Mouse (Mus musculus): ENCODE data around the gene Peak1. TPM values are rescaled to one million over a fixed set of nuclear protein-coding genes. Genes with fewer than 3 reads are reported as not detected.

The Peak1 gene
- 3.9 and 5.0 TPM in 2 replicates for polyA plus RNA-seq (2016; fragmentation: Nextera tagmentation; extraction: Ambion mirVana)

DNA sequence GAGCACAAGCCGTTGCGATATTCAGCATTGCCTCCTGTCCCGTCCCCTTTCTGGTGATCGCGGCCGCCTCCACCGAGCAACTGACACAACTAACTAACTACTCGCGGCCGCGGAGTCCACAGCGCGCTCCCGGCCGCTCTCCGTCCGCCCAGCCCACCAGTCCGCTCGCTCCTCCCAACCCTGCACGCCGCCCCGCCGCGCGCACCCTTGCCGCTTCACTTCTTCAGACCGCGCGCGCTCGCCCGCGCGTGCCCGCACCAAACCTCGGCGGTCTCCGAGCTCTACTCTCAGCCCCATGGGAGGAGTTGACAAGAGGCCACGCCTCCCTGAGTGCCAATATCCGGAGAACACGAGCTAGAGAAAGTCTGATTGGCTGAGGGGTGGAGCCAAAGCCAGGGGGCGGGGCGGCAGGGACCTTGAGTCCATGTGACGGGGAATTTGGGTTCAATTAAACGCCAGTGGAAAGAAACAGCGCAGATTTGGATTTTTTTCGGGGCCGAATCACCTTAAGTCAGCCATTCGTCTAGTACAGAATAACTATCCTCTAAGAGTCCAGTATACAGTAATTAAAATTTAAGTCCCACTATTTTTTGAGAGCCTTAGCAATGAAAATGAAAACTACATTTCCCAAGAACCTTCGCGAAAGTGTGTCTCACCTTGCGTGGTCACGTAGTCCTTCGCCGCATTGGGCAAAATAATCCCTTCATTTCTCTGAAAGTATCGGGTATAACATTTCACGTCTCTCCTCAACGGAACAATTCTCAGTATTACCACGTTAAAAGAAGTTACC is at the start of gene Peak1, which contains the start of gene Hmg20a:
Peak1 (minus strand) TSS at position 120 of the 790 bp plus-strand sequence.
Hmg20a (plus strand) TSS at position 662 of the 790 bp plus-strand sequence.
- peak within 1 kb of the TSS; percentile 76 for H3K9ac ChIP-seq (replicated peaks)
- peak; percentile 91 for ATAC-seq (ENCODE audit: low FRiP score, low read depth)
- peak within 1 kb of the TSS; percentile 83 for H3K4me3 ChIP-seq
- under 1% methylated on average over 59 of the region's 59 CpGs for WGBS
- H3K9me3 ChIP-seq, result no peaks in the 10 kb centered on the region
- H3K27ac ChIP-seq (replicated peaks), result peak within 1 kb of the TSS; percentile 94
- peaks cover 25% of the 10 kb centered on the region for H3K4me1 ChIP-seq
- H3K4me2 ChIP-seq (replicated peaks), result peak within 1 kb of the TSS; percentile 71
- H3K27me3 ChIP-seq, result no peaks in the 10 kb centered on the region
- no peaks in the 10 kb centered on the region for H3K36me3 ChIP-seq

- Histone ChIP-seq H3K4me2 (replicated peaks) (no peak overlapping the region), H3K27ac (replicated peaks) (no peak overlapping the region), H3K36me3 (peaks cover 15% of the 10 kb centered on the region; the same call in 1 of the 2 replicates), H3K27me3 (no peaks in the 10 kb centered on the region), H3K4me1 (peaks cover 15% of the 10 kb centered on the region), H3K4me3 (no peak overlapping the region), H3K9ac (replicated peaks) (no peak overlapping the region), H3K9me3 (no peaks in the 10 kb centered on the region)
- 96% methylated on average over 4 of the region's 4 CpGs for WGBS
- no peak for ATAC-seq (ENCODE audit: low FRiP score, low read depth)
Measured at GRCm38 (mm10) chr9:56466251-56466650, 48.4 kb upstream of the Peak1 start.

- 28% methylated on average over 23 of the region's 23 CpGs for WGBS
- Histone ChIP-seq H3K4me3 (no peak overlapping the region), H3K9ac (replicated peaks) (no peak overlapping the region), H3K36me3 (peaks cover 15% of the 10 kb centered on the region; the same call in 1 of the 2 replicates), H3K9me3 (no peaks in the 10 kb centered on the region), H3K27ac (replicated peaks) (peak overlapping the region; percentile 52; the same call in 1 of the 2 replicates), H3K4me2 (replicated peaks) (peak overlapping the region; percentile 18), H3K4me1 (peaks cover 15% of the 10 kb centered on the region), H3K27me3 (no peaks in the 10 kb centered on the region)
- 0 out of 2 replicates have a peak, but pooled peaks have one; percentile 27 for ATAC-seq (ENCODE audit: low FRiP score, low read depth)
Measured at GRCm38 (mm10) chr9:56464863-56465654, 47.2 kb upstream of the Peak1 start.

DNA sequence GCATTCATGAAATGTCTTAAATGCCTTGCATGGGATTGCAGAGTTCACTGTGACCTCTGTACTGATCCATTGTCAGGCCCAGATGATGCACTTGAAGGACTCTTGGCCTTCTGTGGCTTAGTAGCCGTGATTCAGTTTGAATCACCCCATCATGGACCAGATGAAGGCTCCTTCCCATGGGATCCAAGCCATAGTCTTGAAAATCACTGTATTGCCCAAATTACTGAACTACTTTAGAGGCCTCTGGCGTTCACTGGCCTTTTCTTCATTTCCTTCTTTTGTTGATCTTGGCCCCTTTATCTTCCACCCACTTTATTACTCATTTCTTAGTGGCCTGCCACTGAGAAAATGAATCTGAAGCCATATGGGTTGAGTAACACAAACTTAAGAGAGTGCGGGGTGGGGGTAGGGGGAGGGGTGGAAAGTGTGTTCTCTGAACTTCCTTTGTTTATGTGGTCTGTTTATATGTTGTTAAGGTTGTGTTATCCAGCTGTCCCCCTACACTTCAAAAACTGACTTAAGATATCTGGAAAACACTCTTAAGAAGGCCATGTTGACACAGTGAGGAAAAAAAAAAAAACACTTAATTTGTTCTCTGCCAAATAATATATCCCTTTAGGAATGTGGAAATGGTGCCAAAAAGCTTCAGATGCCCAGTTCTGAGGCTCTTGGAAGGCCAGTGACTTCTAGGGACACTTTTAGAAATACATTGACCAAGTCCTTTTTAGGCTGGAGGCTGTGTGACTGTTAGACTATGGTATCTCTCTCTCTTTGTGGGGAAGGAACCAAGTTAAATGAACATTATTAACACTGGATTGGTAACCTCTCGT is 46.0 kb upstream of the Peak1 start:
- H3K4me1 ChIP-seq, result peaks cover 15% of the 10 kb centered on the region
- H3K4me3 ChIP-seq, result no peak overlapping the region
- no peak overlapping the region for H3K9ac ChIP-seq (replicated peaks)
- H3K9me3 ChIP-seq, result no peaks in the 10 kb centered on the region
- no peak overlapping the region for H3K27ac ChIP-seq (replicated peaks)
- 71% methylated on average over 4 of the region's 4 CpGs for WGBS
- no peak overlapping the region for H3K4me2 ChIP-seq (replicated peaks)
- no peaks in the 10 kb centered on the region for H3K27me3 ChIP-seq
- H3K36me3 ChIP-seq, result peaks cover 15% of the 10 kb centered on the region; the same call in 1 of the 2 replicates
- ATAC-seq (ENCODE audit: low FRiP score, low read depth), result no peak

- Histone ChIP-seq H3K4me3 (no peak overlapping the region), H3K27ac (replicated peaks) (no peak overlapping the region), H3K27me3 (no peaks in the 10 kb centered on the region), H3K4me2 (replicated peaks) (no peak overlapping the region), H3K36me3 (peaks cover 8% of the 10 kb centered on the region; the same call in 1 of the 2 replicates), H3K9ac (replicated peaks) (no peak overlapping the region), H3K9me3 (no peaks in the 10 kb centered on the region), H3K4me1 (peaks cover 15% of the 10 kb centered on the region)
- no peak for ATAC-seq (ENCODE audit: low FRiP score, low read depth)
- 99% methylated on average over 2 of the region's 2 CpGs for WGBS
Measured at GRCm38 (mm10) chr9:56463046-56463445, 45.2 kb upstream of the Peak1 start.

DNA sequence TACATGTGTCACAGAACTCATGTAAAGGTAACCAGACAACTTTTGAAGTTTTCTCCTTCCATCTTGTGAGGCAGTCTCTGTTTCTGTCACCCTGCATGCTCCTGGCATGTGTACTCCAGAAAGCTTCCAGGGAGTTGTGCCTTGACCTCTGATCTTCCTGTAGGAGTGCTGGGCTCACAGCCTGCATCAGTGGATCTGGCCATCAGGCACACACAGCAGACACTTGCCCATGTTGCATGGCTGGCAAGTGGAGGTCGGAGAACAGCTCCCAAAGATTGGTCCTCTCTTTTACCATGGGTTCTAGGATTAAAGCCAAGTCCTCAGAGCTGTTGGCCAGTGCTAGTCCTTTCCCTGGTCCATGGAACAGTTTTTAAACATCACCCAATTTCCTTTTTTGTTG is 44.7 kb upstream of the Peak1 start:
- WGBS, result 83% methylated on average over 1 of the region's 1 CpGs
- no peak overlapping the region for H3K4me3 ChIP-seq
- no peaks in the 10 kb centered on the region for H3K27me3 ChIP-seq

GRCm38 (mm10) chr9:56460987-56461386 is 43.1 kb upstream of the Peak1 start:
- H3K27me3 ChIP-seq, result no peaks in the 10 kb centered on the region
- peaks cover 15% of the 10 kb centered on the region for H3K4me1 ChIP-seq
- H3K9me3 ChIP-seq, result no peaks in the 10 kb centered on the region
- ATAC-seq (ENCODE audit: low FRiP score, low read depth), result no peak
- no peak overlapping the region for H3K9ac ChIP-seq (replicated peaks)
- H3K4me2 ChIP-seq (replicated peaks), result no peak overlapping the region
- H3K36me3 ChIP-seq, result no peaks in the 10 kb centered on the region
- no peak overlapping the region for H3K27ac ChIP-seq (replicated peaks)
- H3K4me3 ChIP-seq, result no peak overlapping the region
- 83% methylated on average over 5 of the region's 5 CpGs for WGBS

More for the DNA sequence above, 44.7 kb upstream of the Peak1 start:
- no peak overlapping the region for H3K4me2 ChIP-seq (replicated peaks)
- H3K9me3 ChIP-seq, result no peaks in the 10 kb centered on the region
- H3K9ac ChIP-seq (replicated peaks), result no peak overlapping the region
- no peak for ATAC-seq (ENCODE audit: low FRiP score, low read depth)
- no peak overlapping the region for H3K27ac ChIP-seq (replicated peaks)
- peaks cover 4% of the 10 kb centered on the region; the same call in 1 of the 2 replicates for H3K36me3 ChIP-seq
- H3K4me1 ChIP-seq, result peaks cover 15% of the 10 kb centered on the region

GRCm38 (mm10) chr9:56456426-56456825 is 38.6 kb upstream of the Peak1 start:
- Histone ChIP-seq H3K27ac (replicated peaks) (no peak overlapping the region), H3K4me1 (no peaks in the 10 kb centered on the region), H3K27me3 (no peaks in the 10 kb centered on the region), H3K4me2 (replicated peaks) (no peak overlapping the region), H3K36me3 (0 out of 2 replicates have a peak, but pooled peaks cover 4% of the 10 kb centered on the region), H3K4me3 (no peak overlapping the region), H3K9me3 (no peaks in the 10 kb centered on the region), H3K9ac (replicated peaks) (no peak overlapping the region)
- no peak for ATAC-seq (ENCODE audit: low FRiP score, low read depth)
- 88% methylated on average over 3 of the region's 3 CpGs for WGBS

- Histone ChIP-seq H3K36me3 (0 out of 2 replicates have a peak, but pooled peaks cover 4% of the 10 kb centered on the region), H3K4me2 (replicated peaks) (no peak overlapping the region), H3K27me3 (no peaks in the 10 kb centered on the region), H3K4me1 (no peaks in the 10 kb centered on the region), H3K27ac (replicated peaks) (no peak overlapping the region), H3K4me3 (no peak overlapping the region), H3K9ac (replicated peaks) (no peak overlapping the region), H3K9me3 (no peaks in the 10 kb centered on the region)
- 94% methylated on average over 2 of the region's 2 CpGs for WGBS
- ATAC-seq (ENCODE audit: low FRiP score, low read depth), result no peak
Measured at GRCm38 (mm10) chr9:56453038-56453815, 35.4 kb upstream of the Peak1 start.

- WGBS, result 96% methylated on average over 6 of the region's 6 CpGs
- H3K27me3 ChIP-seq, result no peaks in the 10 kb centered on the region
- ATAC-seq (ENCODE audit: low FRiP score, low read depth), result no peak
- H3K4me1 ChIP-seq, result no peaks in the 10 kb centered on the region
- no peak overlapping the region for H3K4me3 ChIP-seq
- H3K4me2 ChIP-seq (replicated peaks), result no peak overlapping the region
- no peak overlapping the region for H3K27ac ChIP-seq (replicated peaks)
- 0 out of 2 replicates have a peak, but pooled peaks cover 4% of the 10 kb centered on the region for H3K36me3 ChIP-seq
- H3K9ac ChIP-seq (replicated peaks), result no peak overlapping the region
- H3K9me3 ChIP-seq, result no peaks in the 10 kb centered on the region
Measured at GRCm38 (mm10) chr9:56451570-56451969, 33.7 kb upstream of the Peak1 start.

DNA sequence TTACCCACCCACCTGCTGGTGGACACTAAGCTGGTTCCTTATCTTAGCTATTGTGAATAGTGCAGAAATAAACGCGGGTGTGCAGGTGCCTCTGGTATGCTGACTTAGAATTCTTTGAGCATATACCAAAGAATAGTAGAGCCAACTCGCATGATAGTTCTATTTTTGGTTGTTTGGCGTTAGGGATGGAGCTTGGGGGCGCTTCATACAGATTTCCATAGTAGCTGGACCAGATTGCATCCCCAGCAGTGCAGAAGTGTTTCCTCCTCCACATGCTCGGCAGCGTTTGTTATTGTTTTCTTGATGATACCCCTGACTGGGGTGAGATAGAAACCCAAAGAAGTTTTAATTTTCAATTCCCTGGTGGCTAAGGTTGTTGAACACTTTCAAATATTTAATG is 21.8 kb upstream of the Peak1 start:
- whole genome bisulfite sequencing, result 82% methylated on average over 7 of the region's 7 CpGs
- H3K27ac ChIP-seq (replicated peaks), result no peak overlapping the region
- no peak for ATAC-seq (ENCODE audit: low FRiP score, low read depth)
- no peaks in the 10 kb centered on the region for H3K27me3 ChIP-seq
- no peak overlapping the region for H3K4me3 ChIP-seq
- H3K36me3 ChIP-seq, result no peaks in the 10 kb centered on the region
- no peaks in the 10 kb centered on the region for H3K4me1 ChIP-seq
- no peaks in the 10 kb centered on the region for H3K9me3 ChIP-seq
- H3K9ac ChIP-seq (replicated peaks), result no peak overlapping the region
- H3K4me2 ChIP-seq (replicated peaks), result no peak overlapping the region

Measured in midbrain, embryonic 12.5 days (tissue).